Mouse (Mus musculus): ENCODE results near the gene Slc30a2.

DNA sequence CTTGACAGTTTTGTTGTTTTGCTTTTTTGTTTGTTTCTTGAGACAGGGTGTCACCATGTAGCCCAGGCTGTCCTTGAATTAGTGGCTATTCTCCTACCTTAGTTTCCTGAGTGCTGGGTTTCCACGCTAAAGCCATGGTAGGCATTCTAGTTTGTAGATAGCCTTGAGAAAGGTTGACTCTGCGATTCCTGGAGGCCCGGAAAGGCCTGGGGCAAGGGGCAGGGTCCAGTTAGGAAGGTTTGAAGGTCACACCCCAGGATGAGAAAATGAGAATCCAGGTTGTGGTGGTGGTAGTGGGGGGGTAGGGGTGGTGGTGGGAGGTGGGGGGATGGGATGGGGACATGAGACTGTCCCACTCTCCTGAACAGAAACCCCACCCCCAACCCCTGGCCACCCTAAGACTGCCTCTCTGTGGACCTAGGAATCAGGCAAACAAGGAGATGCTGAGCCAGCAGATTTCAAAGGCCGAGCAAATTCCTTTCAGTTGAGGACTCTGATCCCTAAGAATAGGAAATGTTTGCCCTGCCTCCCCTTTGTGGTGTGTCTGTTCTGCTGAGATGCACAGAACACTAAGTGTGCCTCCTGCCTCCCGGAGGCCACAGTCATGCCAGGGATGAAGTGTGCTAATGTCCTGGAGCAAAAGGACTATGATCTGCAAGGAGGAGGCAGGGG, 16.0 kb upstream of the Slc30a2 start:
- no peak for TF ChIP-seq CTCF (IDR thresholded peaks at IDR 0.05; ENCODE audit: borderline replicate concordance, extremely low read depth, insufficient read depth, insufficient read length)
- TF ChIP-seq POLR2A (IDR thresholded peaks at IDR 0.05; ENCODE audit: borderline replicate concordance, extremely low read depth, insufficient read depth, insufficient read length, poor library complexity, severe bottlenecking), result no peak
